ENCODE assay signal across 14 mouse cellular contexts in the genomic region with DNA sequence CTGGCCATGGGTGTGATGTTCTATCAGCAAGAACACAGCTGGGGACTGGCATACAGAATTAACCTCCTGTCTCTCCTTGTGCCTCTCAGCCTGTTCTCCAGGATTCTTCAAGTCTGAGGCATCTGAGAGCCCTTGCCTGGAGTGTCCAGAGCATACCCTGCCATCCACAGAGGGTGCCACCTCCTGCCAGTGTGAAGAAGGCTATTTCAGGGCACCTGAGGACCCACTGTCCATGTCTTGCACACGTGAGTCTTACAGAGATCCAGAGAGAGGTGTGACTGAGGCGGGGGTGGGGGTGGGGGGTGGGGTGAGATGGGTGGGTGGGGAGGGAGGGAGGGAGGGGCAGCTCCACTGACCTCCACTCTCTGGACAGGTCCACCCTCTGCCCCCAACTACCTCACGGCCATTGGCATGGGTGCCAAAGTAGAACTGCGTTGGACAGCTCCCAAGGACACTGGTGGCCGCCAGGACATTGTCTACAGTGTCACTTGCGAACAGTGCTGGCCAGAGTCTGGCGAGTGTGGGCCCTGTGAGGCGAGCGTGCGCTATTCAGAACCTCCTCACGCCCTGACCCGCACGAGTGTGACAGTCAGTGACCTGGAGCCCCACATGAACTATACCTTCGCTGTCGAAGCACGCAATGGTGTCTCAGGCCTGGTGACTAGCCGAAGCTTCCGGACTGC. TPM values are rescaled to one million over a fixed set of nuclear protein-coding genes. Genes with fewer than 3 reads are reported as not detected.
DNase-seq lines count a peak whose midpoint lies in the region; ATAC-seq lines count a peak whose summit lies in the region.
"Had no signal": no experiment of that assay in that cellular context is flagged by ENCODE, and none has a peak within 500 bp of the region (broad histone marks: within the 10 kb centered on the region; RNA-seq: fewer than 3 reads in every experiment).

No protein-coding gene starts in this region.

- ATAC-seq in kidney, embryonic 14.5 days (ENCODE audit: low FRiP score, low TSS enrichment), result no peak
- ATAC-seq in heart, embryonic 13.5 days (ENCODE audit: extremely low read depth, insufficient number of reproducible peaks, low FRiP score, low TSS enrichment), result no peak
- ATAC-seq: intestine, embryonic 15.5 days had no signal

- H3K4me3 ChIP-seq in kidney, embryonic 14.5 days (ENCODE audit: low read length), result no peak overlapping the region
- no peak overlapping the region for H3K4me3 ChIP-seq in heart, embryonic 13.5 days
- H3K4me3 ChIP-seq: erythroblast, embryonic 14.5 days; intestine, embryonic 15.5 days; left cerebral cortex, adult 2 months; limb, embryonic 15.5 days; midbrain, embryonic 12.5 days had no signal

- no peak overlapping the region for H3K9ac ChIP-seq in kidney, embryonic 14.5 days (ENCODE audit: low read depth, low read length)
- peak overlapping the region; percentile 10; the same call in 1 of the 2 replicates for H3K9ac ChIP-seq in heart, embryonic 13.5 days
- H3K9ac ChIP-seq: intestine, embryonic 15.5 days; limb, embryonic 15.5 days; midbrain, embryonic 12.5 days had no signal

- peaks cover 19% of the 10 kb centered on the region for H3K4me1 ChIP-seq in kidney, embryonic 14.5 days (ENCODE audit: control insufficient read depth, insufficient read depth, low read length)
- peaks cover 52% of the 10 kb centered on the region for H3K4me1 ChIP-seq in heart, embryonic 13.5 days

- peaks cover 37% of the 10 kb centered on the region for H3K36me3 ChIP-seq in kidney, embryonic 14.5 days (ENCODE audit: control insufficient read depth, insufficient read depth, low read length)
- H3K36me3 ChIP-seq in heart, embryonic 13.5 days, result peaks cover 50% of the 10 kb centered on the region

- H3K27ac ChIP-seq in kidney, embryonic 14.5 days (ENCODE audit: low read depth, low read length), result no peak overlapping the region
- 0 out of 2 replicates have a peak overlapping the region, but pooled peaks have one; percentile 59 for H3K27ac ChIP-seq in heart, embryonic 13.5 days (replicated peaks)
- H3K27ac ChIP-seq: left cerebral cortex, adult 2 months; midbrain, embryonic 12.5 days had no signal

- 84% methylated on average over 18 of the region's 18 CpGs for WGBS in kidney, embryonic 14.5 days
- WGBS in heart, embryonic 13.5 days, result 73% methylated on average over 18 of the region's 18 CpGs

- H3K9me3 ChIP-seq in kidney, embryonic 14.5 days (ENCODE audit: control insufficient read depth, low read length), result no peaks in the 10 kb centered on the region
- no peaks in the 10 kb centered on the region for H3K9me3 ChIP-seq in heart, embryonic 13.5 days
- H3K9me3 ChIP-seq: intestine, embryonic 15.5 days; limb, embryonic 15.5 days; midbrain, embryonic 12.5 days had no signal

- no peaks in the 10 kb centered on the region for H3K27me3 ChIP-seq in kidney, embryonic 14.5 days (ENCODE audit: control insufficient read depth, insufficient read depth, low read length)
- H3K27me3 ChIP-seq in heart, embryonic 13.5 days (replicated peaks), result no peaks in the 10 kb centered on the region
- H3K27me3 ChIP-seq: intestine, embryonic 15.5 days; limb, embryonic 15.5 days; midbrain, embryonic 12.5 days had no signal

- no peak overlapping the region for H3K4me2 ChIP-seq in kidney, embryonic 14.5 days (replicated peaks; ENCODE audit: low read depth, low read length)
- no peak overlapping the region for H3K4me2 ChIP-seq in heart, embryonic 13.5 days
- H3K4me2 ChIP-seq: intestine, embryonic 15.5 days; limb, embryonic 15.5 days; midbrain, embryonic 12.5 days had no signal

- peak; percentile 36 to 49 for DNase-seq in cerebellum, postnatal 14 days
- no peak for DNase-seq in cerebellum, adult 8-10 months
- peak; percentile 63 for DNase-seq in kidney, adult 9 months
- peak; percentile 71 for DNase-seq in adrenal gland, postnatal 14 days
- DNase-seq in B cell, adult 2 months, result no peak
- DNase-seq in frontal cortex, adult 2 months (ENCODE audit: extremely low spot score in 1 of 2, low spot score in 1 of 2), result no peak
- DNase-seq: spleen, adult 18-20 months had no signal

RNA-seq across cellular contexts. Expression of gene Epha2, which starts 15.6 kb away (rescaled TPM):
- 3.7 and 3.9 TPM in 2 replicates for polyA plus RNA-seq in kidney, embryonic 14.5 days (2014; fragmentation: Nextera tagmentation; extraction: Ambion mirVana)
- total RNA-seq in adrenal gland, postnatal 14 days (2021), result 18.8 and 19.4 TPM in 2 replicates
- 4.0 and 4.3 TPM in 2 replicates for polyA plus RNA-seq in heart, embryonic 13.5 days (2015; fragmentation: Nextera tagmentation; extraction: Ambion mirVana)
- 2.3 and 2.6 TPM in 2 replicates for polyA plus RNA-seq in frontal cortex, adult 2 months (2012; rRNA removed)
- polyA plus RNA-seq: erythroblast, embryonic 14.5 days had no signal

RNA-seq across cellular contexts. Expression of gene Fam131c, which starts 51.4 kb away (rescaled TPM):
- polyA plus RNA-seq in kidney, embryonic 14.5 days (2014; fragmentation: Nextera tagmentation; extraction: Ambion mirVana), result 1.9 and 2.5 TPM in 2 replicates
- 11.0 and 16.9 TPM in 2 replicates for total RNA-seq in adrenal gland, postnatal 14 days (2021)
- polyA plus RNA-seq in heart, embryonic 13.5 days (2015; fragmentation: Nextera tagmentation; extraction: Ambion mirVana), result 1.2 TPM in 2 replicates
- 5.2 and 5.6 TPM in 2 replicates for polyA plus RNA-seq in frontal cortex, adult 2 months (2012; rRNA removed)
- polyA plus RNA-seq: erythroblast, embryonic 14.5 days had no signal

Comparison
In these comparisons a context has a peak if more than half of its experiments do, and no peak if none do; other contexts are left out.
1. DNase-seq: peak in cerebellum, postnatal 14 days (2 of 2), kidney, adult 9 months (single experiment) and adrenal gland, postnatal 14 days (single experiment); none in cerebellum, adult 8-10 months (single experiment), B cell, adult 2 months (0 of 2) and frontal cortex, adult 2 months (0 of 2).